Mouse (Mus musculus) heart, postnatal 14 days (tissue): ENCODE measurements at regions not wholly inside any gene's neighbourhood (a gene's known extent, or its start where the extent isn't known, plus 50 kb on each side); places are given as distances from the start of the nearest gene placed in this dataset.

Source experiments
- DNase-seq, 2 experiments: peaks; one replicate each; pipeline ENCODE4 v3.0.0; 2021 to 2022
- intact Hi-C: fragments of 180-260 bp; cut with DNase I; formaldehyde crosslinking; loops from one replicate; pipeline ENCODE4 v1.15.1; 2025

DNA sequence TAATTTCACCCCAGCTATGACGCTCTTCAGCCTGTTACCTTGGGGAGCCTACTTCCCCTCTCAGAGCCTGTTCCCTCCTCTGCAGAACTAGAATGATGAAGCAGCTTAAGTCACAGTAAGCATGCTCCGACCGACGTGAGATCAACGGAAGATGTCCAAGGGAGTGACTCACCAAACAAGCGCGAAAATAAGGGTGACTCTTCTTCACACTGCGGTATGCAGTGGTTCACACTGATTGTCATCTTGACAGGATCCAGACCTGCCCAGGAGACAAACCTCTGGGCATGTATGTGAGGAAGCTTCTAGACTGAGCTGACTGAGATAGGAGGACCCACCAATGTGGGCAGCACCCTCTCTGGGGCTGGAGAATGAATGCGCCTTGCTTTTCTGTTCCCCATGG is 116.3 kb upstream of the Tpm1 start:
- intact Hi-C loops = no loop called here
- DNase-seq = no peak

DNA sequence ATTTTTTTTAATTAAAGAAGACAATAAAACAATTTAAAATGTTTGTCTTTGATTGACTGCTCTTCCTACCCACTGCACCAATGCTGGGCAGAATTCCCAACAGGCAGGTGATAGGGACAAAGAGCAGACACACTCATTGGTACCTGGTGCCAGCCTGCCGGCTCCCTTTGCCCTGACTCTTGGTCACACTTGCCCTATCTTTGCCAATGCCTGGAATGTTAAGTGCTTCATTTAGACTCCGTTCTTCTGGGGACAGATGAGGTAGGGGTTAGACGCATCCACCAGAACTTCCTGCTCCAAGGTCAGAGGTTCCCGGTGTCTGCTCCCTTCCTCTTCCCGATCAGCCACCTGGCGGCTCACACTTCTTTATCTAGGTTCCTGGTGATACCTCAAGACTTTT is 114.5 kb upstream of the Tpm1 start:
- intact Hi-C loops = loop anchor here (2.0 to 5.0 kb wide), 2 partner anchors 49 to 115 kb away; partner anchors contain the start of gene Tpm1
- DNase-seq = peak; percentile 61 to 86

DNA sequence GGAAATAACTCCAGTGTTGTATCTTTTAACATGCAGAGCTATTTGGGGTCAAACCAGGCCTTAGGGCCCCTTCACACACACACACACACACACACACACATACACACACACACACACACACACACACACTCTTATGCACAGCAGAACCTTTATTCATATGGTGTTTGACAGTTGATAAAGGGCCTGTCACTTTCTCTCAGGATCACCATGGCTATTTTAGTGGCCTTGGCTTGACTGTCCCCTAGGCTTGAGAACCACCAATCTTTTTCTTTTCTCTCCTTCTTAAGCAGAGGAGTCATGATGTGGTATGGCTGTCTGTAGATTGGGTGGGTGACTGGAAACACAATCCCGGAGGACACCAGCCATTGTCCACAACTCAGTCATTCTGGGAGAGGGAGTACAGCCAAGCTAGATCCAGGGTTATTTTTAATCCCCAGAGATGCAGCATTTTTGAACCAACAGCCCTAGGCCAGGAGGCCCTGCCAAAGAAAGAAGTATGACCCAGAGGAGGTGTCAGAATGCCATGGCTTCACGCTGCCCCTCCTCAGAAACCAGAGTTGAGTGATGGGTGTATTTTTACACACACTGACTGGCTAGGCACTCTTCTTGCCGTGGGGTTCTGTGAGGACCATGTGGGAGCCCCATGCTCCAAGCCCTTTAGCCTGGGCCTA is 111.7 kb upstream of the Tpm1 start:
- DNase-seq = peak; percentile 35 to 50
- intact Hi-C loops = loop anchor here (5.0 kb wide), 1 partner anchor 51 kb away; no protein-coding TSS in a partner anchor

DNA sequence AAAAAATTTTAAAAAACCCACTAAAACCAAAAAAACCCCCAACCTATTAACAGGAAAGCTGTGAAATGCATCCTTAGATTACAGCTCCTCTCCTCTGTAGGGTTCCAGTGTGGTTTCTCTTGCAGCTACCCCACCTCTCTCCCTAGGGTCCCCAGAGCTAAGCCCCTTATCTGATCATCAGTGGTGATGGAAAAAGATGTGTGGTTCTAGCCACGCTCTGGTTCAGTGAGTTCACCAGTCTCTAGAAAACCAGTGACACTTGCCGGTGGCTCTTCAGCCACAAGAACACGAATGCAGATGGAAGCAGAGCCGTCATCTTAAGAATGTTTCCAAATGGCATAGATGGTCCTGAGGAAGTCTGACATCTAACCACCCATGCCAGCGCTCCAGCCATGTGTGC is 111.1 kb upstream of the Tpm1 start:
- intact Hi-C loops = loop anchor here (5.0 kb wide), 1 partner anchor 52 kb away; no protein-coding TSS in a partner anchor

DNA sequence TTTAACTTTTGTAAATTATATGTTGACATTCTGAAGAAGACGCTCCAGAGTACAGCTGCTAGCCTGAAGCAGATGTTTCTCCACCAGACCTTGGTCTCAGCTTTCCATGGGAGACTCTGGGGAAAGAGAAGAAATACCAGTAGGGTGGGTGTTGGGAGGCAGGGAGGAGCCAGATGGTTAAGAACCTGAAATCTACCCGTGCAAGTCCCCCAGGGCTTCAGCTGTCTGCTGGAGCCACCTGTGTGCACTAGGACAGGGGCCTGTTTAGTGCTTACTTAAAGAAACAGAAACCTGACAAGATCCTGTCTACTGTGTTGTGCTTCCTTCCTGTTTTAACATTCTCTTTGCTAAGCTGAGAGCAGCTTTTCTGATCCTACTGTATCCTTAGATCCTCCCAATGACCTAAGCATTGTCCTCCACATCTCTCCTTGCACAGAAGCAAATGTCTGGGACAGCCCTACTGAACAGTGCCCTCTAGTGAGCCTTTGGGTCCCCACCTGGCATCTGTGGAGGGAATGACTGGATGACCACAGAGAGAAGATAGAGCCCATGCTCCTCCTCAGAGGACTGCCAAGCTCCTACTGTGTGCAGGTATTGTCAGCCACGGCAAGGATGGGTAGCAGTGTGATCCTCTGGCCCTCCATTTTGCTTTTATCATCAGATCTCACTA is 107.5 kb upstream of the Tpm1 start:
- intact Hi-C loops = loop anchor here (2.0 to 5.0 kb wide), 2 partner anchors 112 to 154 kb away; no protein-coding TSS in a partner anchor
- peak; percentile 43 to 70 for DNase-seq

More for the DNA sequence above, 111.1 kb upstream of the Tpm1 start:
- DNase-seq = no peak

DNA sequence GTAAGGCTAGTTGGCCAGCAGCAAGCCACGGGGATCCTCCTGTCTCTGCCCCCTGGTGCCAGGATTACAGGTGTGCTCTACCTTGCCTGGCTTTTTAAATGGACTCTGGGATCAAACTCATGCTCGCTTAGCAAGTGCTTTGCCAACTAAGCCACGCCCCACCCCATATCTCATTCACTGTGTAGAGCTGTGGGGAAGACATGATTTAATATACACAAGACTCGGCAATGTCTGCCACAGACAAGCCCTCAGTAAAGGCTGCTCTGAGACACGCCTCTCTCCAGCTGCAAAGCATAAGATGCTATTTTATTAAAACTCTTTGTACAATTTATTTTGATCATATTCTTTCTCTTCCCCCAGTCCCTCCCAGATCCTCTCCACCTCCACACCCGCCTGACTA is 104.9 kb upstream of the Tpm1 start:
- intact Hi-C loops = no loop called here
- DNase-seq = no peak

DNA sequence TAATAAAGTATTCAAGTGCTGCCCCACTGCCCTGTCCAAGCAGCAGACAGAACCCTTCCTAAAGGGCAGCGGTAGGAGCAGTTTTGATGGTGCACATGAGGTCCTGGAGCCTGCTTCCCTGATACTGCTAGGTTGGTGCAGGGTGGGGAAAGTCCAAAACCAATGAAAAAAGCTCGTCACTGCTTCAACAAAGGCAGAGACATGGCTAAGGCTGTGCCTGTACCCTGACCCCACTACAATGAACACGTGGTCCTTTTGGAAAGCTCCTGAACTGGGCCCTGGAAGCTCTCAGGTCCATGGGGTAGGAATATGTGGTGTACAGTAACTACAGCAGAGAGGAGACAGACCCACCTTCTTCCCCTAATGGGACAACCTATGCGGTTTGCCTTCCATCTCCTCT is 104.1 kb upstream of the Tpm1 start:
- DNase-seq = no peak
- intact Hi-C loops = no loop called here

DNA sequence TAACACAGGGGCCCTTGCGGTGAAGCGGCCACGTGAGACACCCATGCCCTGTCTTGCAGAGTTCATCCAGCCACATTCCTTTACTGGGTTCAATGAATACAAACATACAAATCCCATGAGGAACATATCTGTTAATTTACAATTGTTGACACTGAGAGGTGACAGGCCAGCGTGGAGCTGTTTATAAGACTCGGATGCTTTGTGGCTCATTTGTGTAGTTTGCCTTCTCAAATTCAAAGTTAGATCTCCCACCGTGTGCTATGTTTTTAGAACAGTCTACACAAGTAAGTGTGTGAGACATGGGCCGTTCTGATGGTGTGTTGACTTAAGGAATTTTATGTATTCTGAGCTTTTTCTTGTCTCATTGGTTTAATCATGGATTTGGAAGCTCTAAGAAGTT is 98.5 kb upstream of the Tpm1 start:
- intact Hi-C loops = no loop called here
- no peak for DNase-seq

DNA sequence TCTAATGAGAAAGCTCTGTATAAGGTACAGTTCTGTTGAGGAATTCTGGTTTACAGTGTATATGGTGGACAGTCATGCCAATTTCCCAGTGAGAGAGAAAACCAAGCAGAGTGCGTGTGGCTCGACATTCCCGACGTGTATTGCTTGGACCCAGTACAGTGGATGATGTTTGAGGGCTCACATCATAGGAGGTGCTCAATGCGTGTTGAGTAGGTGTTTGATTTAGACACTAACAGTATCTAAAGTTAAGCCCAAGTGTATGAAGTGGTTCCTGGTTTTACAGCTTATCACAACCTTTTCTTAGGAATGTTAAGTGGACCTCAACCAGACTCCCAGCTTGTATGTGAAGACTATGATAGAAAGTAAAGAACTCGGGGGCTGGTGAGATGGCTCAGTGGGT is 96.2 kb upstream of the Tpm1 start:
- no peak for DNase-seq
- intact Hi-C loops = no loop called here

DNA sequence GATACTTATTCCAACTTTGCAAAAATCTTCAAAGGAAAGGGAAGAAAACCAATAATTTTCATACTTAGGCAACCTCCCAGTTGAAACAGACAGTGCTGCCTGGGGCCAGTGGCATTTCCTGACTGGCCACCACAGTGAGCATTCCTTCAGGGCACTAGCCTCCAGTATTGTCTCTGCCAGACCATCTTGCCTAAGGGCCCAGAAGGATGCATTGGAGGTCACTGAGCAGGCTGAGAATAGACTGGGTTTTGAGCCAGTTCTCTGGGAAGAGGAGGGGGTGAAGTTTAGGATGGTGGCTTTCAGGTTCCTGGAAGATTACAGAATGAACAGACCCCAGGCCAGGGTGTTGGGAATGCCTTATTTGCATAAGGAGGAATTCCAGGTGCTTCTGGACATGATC is 95.3 kb upstream of the Tpm1 start:
- no peak for DNase-seq
- intact Hi-C loops = no loop called here

DNA sequence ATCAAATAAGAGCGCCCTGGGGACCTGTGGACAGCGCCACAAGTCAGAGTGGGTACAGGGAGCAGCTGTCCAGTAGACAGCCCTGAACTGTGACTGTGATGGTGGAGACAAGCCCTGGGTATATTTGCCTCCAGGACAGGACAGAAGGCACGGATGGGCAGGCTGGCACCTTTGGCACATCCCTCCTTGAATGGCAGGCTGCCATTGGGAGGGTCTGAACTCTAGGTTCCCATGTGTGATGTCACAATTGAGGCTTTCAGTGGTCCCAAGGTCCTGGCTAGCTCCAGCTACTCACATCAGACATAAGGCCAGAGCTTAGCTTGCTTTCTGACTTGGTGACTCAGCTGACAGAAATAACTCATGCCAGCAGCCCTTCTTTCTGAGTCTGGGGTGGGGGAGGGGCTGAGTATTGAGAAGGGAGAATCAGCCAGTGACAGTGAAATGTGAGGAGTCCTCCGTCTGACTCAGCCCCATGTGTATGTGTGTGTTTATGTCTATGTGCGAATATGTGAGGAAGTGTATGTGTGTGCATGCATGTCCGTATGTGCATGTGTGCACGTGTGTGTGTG is 91.2 kb upstream of the Tpm1 start:
- intact Hi-C loops = no loop called here
- DNase-seq = peak in 1 of 2 experiments; percentile 36

DNA sequence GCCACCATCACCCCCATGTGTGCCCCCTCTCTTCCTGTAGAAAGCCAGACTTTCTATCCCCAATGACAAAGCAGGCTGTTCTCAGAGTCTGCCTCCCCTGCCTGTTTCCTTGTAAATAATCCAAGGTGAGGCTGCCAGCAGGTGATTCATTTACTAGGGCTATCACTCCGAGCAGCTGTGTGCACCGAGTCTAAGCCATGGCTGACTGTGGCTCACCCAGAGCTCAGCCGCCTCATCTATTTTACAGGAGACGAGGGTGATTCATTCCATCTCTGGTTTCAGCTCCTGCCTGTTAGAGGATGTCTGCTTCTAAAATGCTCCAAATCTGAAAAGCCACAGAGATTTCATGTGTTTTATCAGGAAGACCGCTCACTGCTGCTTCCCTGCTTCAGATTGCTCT is 88.5 kb upstream of the Tpm1 start:
- no peak for DNase-seq
- intact Hi-C loops = no loop called here

DNA sequence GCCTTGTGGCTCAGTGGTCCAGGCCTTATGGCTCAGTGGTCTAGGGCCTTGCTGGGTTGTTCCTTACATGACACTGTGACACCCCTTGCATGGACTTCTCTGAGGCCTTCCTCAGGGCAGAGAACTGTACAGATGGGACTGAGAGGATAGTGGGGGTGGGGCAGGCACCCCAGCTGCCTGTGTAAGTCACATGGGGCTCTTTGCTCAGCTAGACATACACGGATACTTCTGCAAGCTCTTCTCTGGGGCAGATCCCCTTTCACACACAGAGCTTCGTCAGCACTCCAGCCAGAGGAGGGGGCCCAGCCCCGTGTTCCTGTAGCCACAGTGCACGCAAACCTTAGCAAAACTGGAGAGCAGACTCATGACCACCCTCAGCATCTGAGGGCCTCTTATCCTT is 87.9 kb upstream of the Tpm1 start:
- intact Hi-C loops = no loop called here
- DNase-seq = no peak

DNA sequence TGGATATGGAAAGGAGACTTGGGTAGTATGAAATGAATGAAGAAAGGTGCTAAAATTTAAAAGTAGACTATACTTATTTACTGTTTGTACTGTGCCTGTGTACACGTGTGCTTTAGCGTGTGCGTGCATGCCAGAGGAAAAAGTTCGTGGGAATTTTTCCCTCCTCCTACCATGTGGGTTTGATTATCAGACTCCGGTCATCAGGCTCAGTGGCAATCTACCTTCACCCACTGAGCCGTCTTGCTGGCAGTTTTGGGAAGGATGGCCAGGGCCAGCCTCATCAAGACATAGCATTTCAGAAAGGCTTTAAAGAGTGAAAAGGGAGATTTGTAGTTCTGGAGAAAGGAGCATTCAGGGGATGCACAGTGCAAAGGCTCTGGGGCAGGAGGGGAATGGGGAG is 87.0 kb upstream of the Tpm1 start:
- intact Hi-C loops = no loop called here
- DNase-seq = no peak

DNA sequence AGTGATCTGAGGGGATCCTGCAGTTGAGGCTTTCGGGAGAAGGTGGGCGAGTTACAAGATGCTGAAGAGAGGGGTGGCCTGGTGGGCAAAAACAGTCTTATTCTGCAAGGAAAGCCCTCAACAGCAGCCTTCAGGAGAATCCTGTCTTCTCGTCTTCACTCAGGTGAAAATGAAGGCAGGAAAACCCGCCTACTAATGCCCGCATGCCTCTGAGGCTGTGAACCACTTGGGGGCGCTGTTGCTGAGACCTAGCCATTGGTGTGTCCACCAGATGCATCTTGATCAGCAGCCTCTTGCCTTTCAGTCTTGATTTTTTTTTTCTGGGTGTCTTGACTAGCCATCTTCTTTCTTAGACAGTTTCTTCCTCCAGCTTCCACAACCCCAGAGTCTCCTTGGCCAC is 85.2 kb upstream of the Tpm1 start:
- no peak for DNase-seq
- intact Hi-C loops = no loop called here

DNA sequence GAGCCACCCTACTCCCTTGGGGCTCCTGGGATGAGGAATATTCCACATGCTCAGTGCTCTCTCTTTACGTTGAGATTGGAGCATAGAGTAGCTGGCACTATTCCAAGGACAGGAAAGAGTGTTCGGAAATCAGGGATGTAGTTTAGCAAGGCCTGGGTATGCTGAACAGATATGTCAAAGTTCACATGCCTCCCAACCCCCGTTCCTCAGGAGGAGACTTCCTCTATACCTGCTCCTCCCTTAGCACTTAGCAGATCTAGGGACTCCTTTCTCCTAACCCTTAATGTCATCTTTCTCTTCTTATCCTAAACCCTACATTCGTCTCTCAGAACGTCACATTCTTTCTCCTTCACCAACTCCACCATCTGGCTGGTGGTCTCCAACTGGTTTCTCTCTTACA is 83.2 kb upstream of the Tpm1 start:
- no peak for DNase-seq
- intact Hi-C loops = no loop called here

DNA sequence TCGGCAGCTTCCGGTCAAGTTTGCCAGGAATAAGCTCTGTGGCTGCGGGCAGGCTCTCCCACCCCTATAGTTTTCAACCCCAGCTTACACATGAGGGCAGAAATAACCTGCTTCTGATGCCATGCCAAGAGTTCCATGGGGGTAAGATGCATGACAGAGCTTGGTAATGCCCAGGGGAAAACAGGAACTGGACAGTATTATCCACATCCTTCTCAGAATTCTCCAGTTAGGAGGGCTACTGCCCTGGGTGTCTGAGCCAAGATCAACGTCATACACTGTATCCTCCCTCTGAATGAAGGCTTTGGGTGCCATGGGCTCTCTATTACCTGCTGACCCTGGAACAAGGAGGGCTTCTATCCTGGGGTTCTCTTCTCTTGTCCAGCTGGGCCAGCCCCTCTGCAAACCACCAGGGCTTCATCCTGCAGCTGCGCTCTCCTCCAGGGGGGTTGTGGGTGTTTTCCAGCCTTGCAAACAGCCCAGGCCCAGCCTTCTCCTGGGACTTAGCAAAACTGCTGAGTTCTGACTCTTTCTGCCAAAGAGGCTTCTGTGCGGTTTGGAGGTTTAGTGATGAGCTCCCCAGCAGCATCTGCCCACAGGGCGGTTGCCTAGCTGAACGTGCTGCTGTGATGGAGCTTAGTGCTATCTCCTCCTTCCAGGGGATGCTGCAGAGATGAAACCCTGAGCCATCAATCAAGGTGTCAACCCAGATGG is 81.7 kb upstream of the Tpm1 start:
- intact Hi-C loops = no loop called here
- DNase-seq = peak in 1 of 2 experiments; percentile 18

DNA sequence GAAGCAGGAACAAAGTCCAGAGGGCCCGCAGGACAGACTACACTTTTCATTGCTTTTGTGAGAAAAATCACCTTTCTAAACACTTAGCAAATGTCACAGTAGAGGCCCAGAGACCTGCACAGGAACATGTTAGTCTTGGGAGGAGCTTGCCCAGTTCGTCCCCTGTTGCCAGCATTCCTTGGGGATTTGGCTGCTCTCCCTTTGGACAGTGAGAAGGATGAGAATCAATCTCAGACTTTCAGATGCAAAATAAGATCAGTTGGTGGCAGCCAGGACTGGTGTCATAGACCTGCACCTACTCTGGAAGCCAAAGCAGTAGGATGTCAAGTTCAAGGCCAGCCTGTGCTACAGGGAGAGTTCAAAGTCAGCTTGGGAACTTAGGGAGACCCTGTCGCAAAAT is 80.7 kb upstream of the Tpm1 start:
- intact Hi-C loops = no loop called here
- no peak for DNase-seq

DNA sequence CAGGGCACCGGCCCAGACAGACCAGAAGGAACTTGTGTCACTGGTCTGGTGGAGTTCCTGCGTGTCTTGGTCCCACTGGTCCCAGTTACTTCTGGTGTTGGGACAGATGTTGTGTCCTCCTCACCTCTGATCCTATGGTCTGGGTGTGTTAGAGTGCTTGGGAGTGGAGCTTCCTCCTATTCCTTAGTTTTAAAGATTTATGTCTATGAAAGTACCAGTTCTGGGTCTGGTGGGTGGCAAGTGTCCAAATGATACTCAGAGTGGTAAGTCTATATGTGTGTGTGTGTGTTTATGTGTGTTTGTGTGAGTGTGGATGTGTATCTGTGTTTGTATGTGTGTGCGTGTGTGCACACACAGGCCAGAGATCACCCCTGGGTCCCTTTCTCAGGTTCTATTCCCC is 79.9 kb upstream of the Tpm1 start:
- DNase-seq = no peak
- intact Hi-C loops = no loop called here

DNA sequence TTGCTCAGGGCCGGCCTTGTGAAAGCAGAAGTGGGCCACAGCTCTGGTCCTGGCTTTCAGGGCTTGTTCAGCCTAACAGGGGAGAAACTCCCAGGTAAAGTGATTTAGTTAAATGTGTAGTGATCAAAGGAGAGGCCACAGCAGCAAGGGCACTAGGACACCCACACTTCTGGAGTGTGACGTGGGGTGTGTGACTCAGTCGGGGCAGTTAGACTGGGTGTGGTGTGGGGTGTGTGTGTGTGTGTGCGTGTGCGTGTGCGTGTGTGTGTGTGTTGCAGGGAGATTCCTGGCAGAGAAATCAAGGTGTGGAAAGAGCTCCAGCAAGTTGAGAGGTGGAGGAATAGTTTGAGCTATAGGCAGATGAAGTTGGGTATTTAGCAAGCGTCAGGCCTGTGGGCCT is 72.5 kb upstream of the Tpm1 start:
- intact Hi-C loops = no loop called here

DNA sequence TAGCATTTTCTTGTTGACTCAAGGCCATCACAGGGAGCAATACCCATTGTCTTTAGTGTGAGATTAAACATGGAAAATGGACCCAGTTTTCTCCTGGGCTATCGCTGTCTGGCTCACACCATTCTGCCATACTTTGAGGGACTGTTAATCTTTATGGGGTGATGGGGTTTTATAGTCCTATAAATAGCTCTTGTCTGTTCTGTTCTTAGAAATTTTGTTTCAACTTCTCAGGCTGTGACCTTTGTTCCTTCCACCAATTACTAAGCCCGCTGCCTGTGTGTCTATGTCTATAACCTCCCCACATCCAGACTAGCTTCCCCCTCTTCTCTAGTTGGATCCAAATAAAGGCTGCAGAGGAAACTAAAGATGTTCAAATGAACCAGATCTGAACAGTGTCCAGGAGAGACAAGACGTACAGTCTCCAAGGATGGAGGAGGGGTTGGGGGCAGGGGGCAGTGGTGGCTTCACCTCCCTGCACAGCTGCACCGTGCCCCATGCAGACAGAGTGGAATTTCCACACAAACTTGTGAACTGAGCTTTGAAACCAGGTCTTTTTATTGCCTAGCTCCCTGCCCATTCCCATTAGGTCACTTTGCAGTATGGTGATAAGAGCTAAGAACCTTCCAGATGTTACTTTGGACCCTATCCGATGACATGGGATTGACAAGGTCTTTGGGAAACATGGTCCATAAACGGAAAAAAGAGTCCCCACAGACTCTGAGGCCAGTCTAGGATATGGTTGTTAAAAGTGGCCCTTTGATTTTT is 69.9 kb upstream of the Tpm1 start:
- no peak for DNase-seq
- intact Hi-C loops = no loop called here

More for the DNA sequence above, 72.5 kb upstream of the Tpm1 start:
- no peak for DNase-seq
